Mouse (Mus musculus) olfactory bulb, adult 2 months (tissue): ENCODE measurements around the gene Dppa3. TPM values are rescaled to one million over a fixed set of nuclear protein-coding genes. Genes with fewer than 3 reads are reported as not detected.

ENCODE experiments used
- H3K27ac ChIP-seq: fragments of 200-500 bp; 2 replicates; pipeline ENCODE4 v1.5.1; 2012; ENCODE audit warnings: low read depth, low read length; ENCODE audit not compliant: insufficient read depth
- H3K4me1 ChIP-seq: fragments of 200-500 bp; 2 replicates; pipeline ENCODE4 v1.6.1; 2012; ENCODE audit warnings: low read length; ENCODE audit not compliant: control insufficient read depth, insufficient read depth
- H3K4me3 ChIP-seq: fragments of 200-500 bp; 2 replicates; pipeline ENCODE4 v1.5.1; 2012; ENCODE audit warnings: mild to moderate bottlenecking, low read depth, low read length, moderate library complexity; ENCODE audit not compliant: insufficient read depth
- CTCF ChIP-seq: fragments of 200-500 bp; IDR thresholded peaks from 2 replicates; pipeline ENCODE4 v1.5.1; 2012; ENCODE audit warnings: low read depth, mild to moderate bottlenecking, low read length, moderate library complexity; ENCODE audit not compliant: insufficient read depth
- POLR2A ChIP-seq: fragments of 200-500 bp; IDR thresholded peaks from 2 replicates; pipeline ENCODE4 v1.6.1; 2012; ENCODE audit warnings: mild to moderate bottlenecking, low read depth, low read length, moderate library complexity; ENCODE audit not compliant: insufficient read depth
- WGBS: fragments of 180-500 bp; shearing (Covaris S2); methylation state at CpG from one replicate; pipeline ENCODE4 v1.1.7; 2018; 5-methylcytosine and 5-hydroxymethylcytosine counted together
- polyA plus RNA-seq: library from polyadenylated mRNA; stranded (reverse); fragments of >200 nt; gene quantifications from 2 replicates; pipeline ENCODE4 v1.2.4, GENCODE M21; 2012; ENCODE audit warnings: low replicate concordance; ENCODE audit not compliant: missing spikeins, insufficient read depth, insufficient read length

Dppa3 gene
- polyA plus RNA-seq, 1 experiment, result not detected

GRCm38 (mm10) chr6:122599054-122599737 is 27.0 kb upstream of the Dppa3 start:
- 92% methylated on average over 9 of the region's 9 CpGs for WGBS
- peaks cover 3% of the 10 kb centered on the region; the same call in 1 of the 2 replicates for H3K4me1 ChIP-seq
- no peak overlapping the region for H3K4me3 ChIP-seq
- no peak for TF ChIP-seq CTCF
- no peak for TF ChIP-seq POLR2A
- H3K27ac ChIP-seq, result no peak overlapping the region

DNA sequence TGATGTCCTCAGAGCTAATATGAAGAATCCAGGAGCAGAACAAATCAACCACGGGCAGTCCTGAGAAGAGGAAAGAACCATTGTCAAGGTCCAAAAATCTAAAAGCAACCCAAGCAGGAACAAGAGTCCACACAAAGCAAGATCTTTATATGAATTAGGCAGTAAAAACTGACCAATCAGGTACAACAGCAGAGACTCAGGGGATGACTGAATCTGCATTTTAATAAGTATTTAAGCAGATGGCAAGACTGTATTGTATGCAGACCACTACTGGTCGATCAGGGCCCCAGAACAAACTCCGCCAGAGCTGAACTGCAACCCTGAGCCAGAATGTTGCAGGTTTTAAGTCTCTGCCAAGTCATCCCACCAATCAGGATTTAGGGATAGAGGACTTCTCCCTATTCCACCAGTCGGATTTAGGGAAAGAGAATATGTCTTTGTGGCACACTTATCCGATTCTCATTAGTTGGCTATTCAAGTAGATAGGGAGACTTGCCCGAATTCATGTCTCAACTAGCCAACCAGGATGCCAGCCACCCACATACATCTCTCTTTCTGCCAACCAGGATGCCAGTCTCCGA is 26.1 kb upstream of the Dppa3 start:
- H3K4me1 ChIP-seq, result peaks cover 3% of the 10 kb centered on the region; the same call in 1 of the 2 replicates
- H3K27ac ChIP-seq, result no peak overlapping the region
- no peak overlapping the region for H3K4me3 ChIP-seq
- TF ChIP-seq POLR2A (no peak), CTCF (no peak)
- 74% methylated on average over 7 of the region's 7 CpGs for WGBS

DNA sequence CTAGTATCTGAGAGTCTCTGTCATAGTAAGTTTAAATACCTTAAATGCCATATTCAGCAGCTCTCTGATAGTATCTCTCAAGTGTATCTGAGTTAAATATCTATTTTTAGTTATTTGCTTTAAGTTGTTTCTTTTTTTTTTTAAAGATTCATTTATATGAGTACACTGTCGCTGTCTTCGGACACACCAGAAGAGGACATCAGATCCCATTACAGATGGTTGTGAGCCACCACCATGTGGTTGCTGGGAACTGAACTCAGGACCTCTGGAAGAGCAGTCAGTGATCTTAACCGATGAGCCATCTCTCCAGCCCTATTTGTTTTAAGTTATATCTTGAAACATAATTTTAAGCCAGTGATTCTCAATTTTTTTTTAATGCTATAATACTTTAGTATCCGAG is 25.2 kb upstream of the Dppa3 start:
- Histone ChIP-seq H3K4me1 (peaks cover 3% of the 10 kb centered on the region; the same call in 1 of the 2 replicates), H3K4me3 (no peak overlapping the region), H3K27ac (no peak overlapping the region)
- 91% methylated on average over 4 of the region's 4 CpGs for WGBS
- no peak for TF ChIP-seq POLR2A
- no peak for TF ChIP-seq CTCF

- H3K4me3 ChIP-seq, result no peak overlapping the region
- 83% methylated on average over 3 of the region's 3 CpGs for WGBS
These were observed 24.6 kb upstream of the Dppa3 start for GRCm38 (mm10) chr6:122601615-122602014.

GRCm38 (mm10) chr6:122602242-122602991 is 23.8 kb upstream of the Dppa3 start, which contains the start of gene Apobec1:
Gene Apobec1, minus strand, starts transcription at chr6:122602444.
- peak within 1 kb of the TSS; percentile 70 for H3K27ac ChIP-seq

More at GRCm38 (mm10) chr6:122601615-122602014, 24.6 kb upstream of the Dppa3 start:
- peaks cover 3% of the 10 kb centered on the region; the same call in 1 of the 2 replicates for H3K4me1 ChIP-seq
- TF ChIP-seq CTCF (no peak), POLR2A (no peak)
- H3K27ac ChIP-seq, result no peak overlapping the region

DNA sequence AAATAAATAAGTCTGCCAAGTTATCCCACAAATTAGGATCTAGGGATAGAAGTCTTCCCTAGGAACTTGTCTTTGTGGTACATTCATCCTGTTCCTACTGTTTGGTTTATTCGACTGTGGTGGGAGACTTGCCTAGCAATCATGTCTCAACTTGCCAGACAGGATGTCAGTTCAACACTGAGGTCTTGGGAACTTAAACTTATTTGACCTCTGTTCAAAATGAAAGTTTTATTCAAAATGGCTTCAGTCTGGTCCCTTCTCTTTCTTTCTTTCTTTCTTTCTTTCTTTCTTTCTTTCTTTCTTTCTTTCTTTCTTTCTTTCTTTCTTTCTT is 23.3 kb upstream of the Dppa3 start:
- no peak for TF ChIP-seq CTCF
- TF ChIP-seq POLR2A, result no peak
- H3K4me1 ChIP-seq, result peaks cover 3% of the 10 kb centered on the region; the same call in 1 of the 2 replicates
- no peak overlapping the region for H3K27ac ChIP-seq
- WGBS, result 23% methylated on average over 1 of the region's 1 CpGs
- no peak overlapping the region for H3K4me3 ChIP-seq

More at GRCm38 (mm10) chr6:122602242-122602991, 23.8 kb upstream of the Dppa3 start, which contains the start of gene Apobec1:
- TF ChIP-seq POLR2A (no peak), CTCF (no peak)
- Histone ChIP-seq H3K4me3 (peak within 1 kb of the TSS; percentile 58), H3K4me1 (peaks cover 3% of the 10 kb centered on the region; the same call in 1 of the 2 replicates)
- WGBS, result 5% methylated on average over 22 of the region's 22 CpGs

DNA sequence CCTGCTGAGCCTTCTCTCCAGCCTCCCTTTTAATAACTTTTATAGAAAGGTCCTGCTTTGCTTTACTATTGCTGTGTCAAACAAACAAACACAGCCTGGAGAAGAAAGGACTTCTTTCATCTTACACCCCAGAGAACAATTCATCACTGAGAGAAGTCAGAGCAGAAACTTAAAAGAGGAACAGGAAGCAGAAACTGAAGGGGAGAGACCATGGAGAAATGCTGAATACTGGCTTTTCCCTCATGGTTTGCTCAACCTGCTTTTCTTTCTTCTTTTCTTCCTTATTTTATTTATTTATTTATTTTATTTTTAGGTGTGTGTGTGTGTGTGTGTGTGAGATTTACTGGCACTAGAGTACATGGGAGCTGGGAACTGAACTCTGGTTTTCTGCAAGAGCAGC is 21.9 kb upstream of the Dppa3 start:
- no peak overlapping the region for H3K4me3 ChIP-seq
- peaks cover 3% of the 10 kb centered on the region; the same call in 1 of the 2 replicates for H3K4me1 ChIP-seq
- no peak overlapping the region for H3K27ac ChIP-seq
- TF ChIP-seq POLR2A, result no peak
- no peak for TF ChIP-seq CTCF

DNA sequence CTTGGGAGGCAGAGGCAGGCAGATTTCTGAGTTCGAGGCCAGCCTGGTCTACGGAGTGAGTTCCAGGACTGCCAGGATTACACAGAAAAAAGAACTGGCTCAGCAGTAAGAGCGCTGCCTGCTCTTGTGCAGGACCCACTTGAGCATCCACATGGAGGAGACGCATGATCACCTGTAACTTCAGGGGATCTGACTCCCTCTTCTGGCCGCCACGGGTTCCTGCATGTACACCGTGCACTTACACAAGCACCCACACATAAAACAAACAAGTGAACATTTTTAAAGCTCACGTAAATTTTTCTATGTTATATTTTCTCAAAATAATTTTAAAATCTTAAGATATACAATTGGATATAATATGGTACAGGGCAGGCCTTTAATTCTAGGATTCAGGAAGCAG is 20.7 kb upstream of the Dppa3 start:
- Histone ChIP-seq H3K4me1 (peaks cover 3% of the 10 kb centered on the region; the same call in 1 of the 2 replicates), H3K27ac (no peak overlapping the region), H3K4me3 (no peak overlapping the region)
- WGBS, result 92% methylated on average over 8 of the region's 8 CpGs
- no peak for TF ChIP-seq POLR2A
- TF ChIP-seq CTCF, result no peak

DNA sequence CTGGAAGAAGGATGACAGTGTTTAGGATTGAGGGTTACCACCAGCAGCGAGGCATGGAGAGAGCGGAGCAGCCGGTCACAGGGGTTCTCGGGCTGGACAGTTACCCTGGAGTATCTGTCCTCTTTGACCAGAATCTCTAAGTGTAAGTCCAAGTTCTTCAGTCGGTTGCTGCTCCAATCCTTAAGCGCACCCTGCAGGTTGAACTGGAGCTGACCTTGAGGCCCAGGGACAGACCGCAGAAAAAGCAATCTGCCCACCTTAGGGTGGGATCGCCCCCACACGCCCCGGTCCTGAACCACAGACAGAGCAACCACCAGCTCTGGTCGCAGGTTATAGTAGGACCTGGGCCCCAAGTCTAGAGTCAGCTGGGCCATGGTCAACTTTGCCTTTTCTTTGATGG is 19.5 kb upstream of the Dppa3 start:
- Histone ChIP-seq H3K4me1 (peaks cover 3% of the 10 kb centered on the region; the same call in 1 of the 2 replicates), H3K27ac (no peak overlapping the region), H3K4me3 (no peak overlapping the region)
- 97% methylated on average over 11 of the region's 11 CpGs for WGBS
- TF ChIP-seq POLR2A (no peak), CTCF (no peak)
